Mouse (Mus musculus) liver, postnatal 0 days (tissue): Measurements from ENCODE around the gene Mum1.

Source experiments
- CTCF ChIP-seq: sonication (generic); IDR thresholded peaks from 2 replicates; pipeline ENCODE4 v1.5.1; 2016; ENCODE audit warnings: antibody characterized with exemption, low read depth
- EP300 ChIP-seq: IDR thresholded peaks from 2 replicates; pipeline ENCODE4 v1.6.1; 2016; ENCODE audit warnings: antibody characterized with exemption, low read depth, mild to moderate bottlenecking

GRCm38 (mm10) chr10:80278390-80278789 lies 52.2 kb downstream of the Mum1 start:
- TF ChIP-seq CTCF (no peak), EP300 (no peak)
